Mouse (Mus musculus) myocyte (in vitro differentiated cells): ENCODE results near the gene Lcmt2. TPM values are rescaled to one million over a fixed set of nuclear protein-coding genes. Genes with fewer than 3 reads are reported as not detected.

Experiments used
- H3K27me3 ChIP-seq: one replicate; pipeline ENCODE4 v1.6.1; 2011; ENCODE audit not compliant: control insufficient read depth, insufficient read depth, insufficient read length
- H3K36me3 ChIP-seq: one replicate; pipeline ENCODE4 v1.6.1; 2011; ENCODE audit not compliant: control insufficient read depth, insufficient read depth
- H3K4me2 ChIP-seq: one replicate; pipeline ENCODE4 v1.6.1; 2011; ENCODE audit warnings: low read depth, control low read depth
- H3K4me3 ChIP-seq: one replicate; pipeline ENCODE4 v1.5.1; 2011; ENCODE audit warnings: mild to moderate bottlenecking, control low read depth, moderate library complexity
- H3K79me2 ChIP-seq: one replicate; pipeline ENCODE4 v1.6.1; 2011; ENCODE audit not compliant: control insufficient read depth, insufficient read depth
- H3ac ChIP-seq: one replicate; pipeline ENCODE4 v1.6.1; 2011; ENCODE audit not compliant: control insufficient read depth, insufficient read length
- CEBPB ChIP-seq: IDR thresholded peaks from 2 replicates; pipeline ENCODE4 v1.6.1; 2011; ENCODE audit warnings: mild to moderate bottlenecking, moderate library complexity; ENCODE audit not compliant: poor library complexity, insufficient read depth, severe bottlenecking
- E2F4 ChIP-seq: IDR thresholded peaks from one replicate; pipeline ENCODE4 v1.6.1; 2011; ENCODE audit warnings: mild to moderate bottlenecking, control low read depth, moderate library complexity; ENCODE audit not compliant: insufficient read depth
- MAX ChIP-seq: IDR thresholded peaks from one replicate; pipeline ENCODE4 v1.6.1; 2011; ENCODE audit warnings: low read depth, mild to moderate bottlenecking, control low read depth
- MYOD1 ChIP-seq, 3 experiments: IDR thresholded peaks; one replicate each; pipeline ENCODE4 v1.6.1; 2011; ENCODE audit warnings: control low read depth in 2 of 3, low read depth in 2 of 3, mild to moderate bottlenecking in 2 of 3, moderate library complexity in 1 of 3; ENCODE audit not compliant: insufficient read length in 2 of 3, control insufficient read depth in 1 of 3
- MYOG ChIP-seq, 3 experiments: IDR thresholded peaks; one replicate each; pipeline ENCODE4 v1.6.1; 2011; ENCODE audit warnings: control low read depth in 2 of 3, low read depth in 2 of 3, mild to moderate bottlenecking in 2 of 3; ENCODE audit not compliant: insufficient read length in 2 of 3, control insufficient read depth in 1 of 3, insufficient read depth in 1 of 3
- POLR2A ChIP-seq: IDR thresholded peaks from one replicate; pipeline ENCODE4 v1.6.1; 2011; ENCODE audit warnings: low read depth, mild to moderate bottlenecking, control low read depth, moderate library complexity; ENCODE audit not compliant: insufficient read length
- POLR2AphosphoS2 ChIP-seq: IDR thresholded peaks from one replicate; pipeline ENCODE4 v1.6.1; 2011; ENCODE audit warnings: low read depth, control low read depth; ENCODE audit not compliant: insufficient read length
- REST ChIP-seq: IDR thresholded peaks from one replicate; pipeline ENCODE4 v1.6.1; 2011; ENCODE audit warnings: mild to moderate bottlenecking, control low read depth, moderate library complexity; ENCODE audit not compliant: insufficient read depth, insufficient read length
- SRF ChIP-seq: IDR thresholded peaks from one replicate; pipeline ENCODE4 v1.6.1; 2011; ENCODE audit warnings: low read depth; ENCODE audit not compliant: control insufficient read depth, insufficient read length
- TCF12 ChIP-seq: IDR thresholded peaks from one replicate; pipeline ENCODE4 v1.6.1; 2011; ENCODE audit warnings: mild to moderate bottlenecking, control low read depth; ENCODE audit not compliant: poor library complexity, insufficient read depth, severe bottlenecking
- TCF3 ChIP-seq: IDR thresholded peaks from one replicate; pipeline ENCODE4 v1.6.1; 2011; ENCODE audit warnings: low read depth, control low read depth; ENCODE audit not compliant: insufficient read length
- USF1 ChIP-seq: IDR thresholded peaks from one replicate; pipeline ENCODE4 v1.6.1; 2011; ENCODE audit warnings: low read depth, mild to moderate bottlenecking, control low read depth, moderate library complexity
- polyA plus RNA-seq: library from polyadenylated mRNA; unstranded; fragments of >200 nt; fragmentation: generic; extraction: Trizol; gene quantifications from one replicate; pipeline ENCODE4 v1.2.1, GENCODE M21; 2012; ENCODE audit warnings: missing spikeins

The Lcmt2 gene
- 2.9 TPM for polyA plus RNA-seq

DNA sequence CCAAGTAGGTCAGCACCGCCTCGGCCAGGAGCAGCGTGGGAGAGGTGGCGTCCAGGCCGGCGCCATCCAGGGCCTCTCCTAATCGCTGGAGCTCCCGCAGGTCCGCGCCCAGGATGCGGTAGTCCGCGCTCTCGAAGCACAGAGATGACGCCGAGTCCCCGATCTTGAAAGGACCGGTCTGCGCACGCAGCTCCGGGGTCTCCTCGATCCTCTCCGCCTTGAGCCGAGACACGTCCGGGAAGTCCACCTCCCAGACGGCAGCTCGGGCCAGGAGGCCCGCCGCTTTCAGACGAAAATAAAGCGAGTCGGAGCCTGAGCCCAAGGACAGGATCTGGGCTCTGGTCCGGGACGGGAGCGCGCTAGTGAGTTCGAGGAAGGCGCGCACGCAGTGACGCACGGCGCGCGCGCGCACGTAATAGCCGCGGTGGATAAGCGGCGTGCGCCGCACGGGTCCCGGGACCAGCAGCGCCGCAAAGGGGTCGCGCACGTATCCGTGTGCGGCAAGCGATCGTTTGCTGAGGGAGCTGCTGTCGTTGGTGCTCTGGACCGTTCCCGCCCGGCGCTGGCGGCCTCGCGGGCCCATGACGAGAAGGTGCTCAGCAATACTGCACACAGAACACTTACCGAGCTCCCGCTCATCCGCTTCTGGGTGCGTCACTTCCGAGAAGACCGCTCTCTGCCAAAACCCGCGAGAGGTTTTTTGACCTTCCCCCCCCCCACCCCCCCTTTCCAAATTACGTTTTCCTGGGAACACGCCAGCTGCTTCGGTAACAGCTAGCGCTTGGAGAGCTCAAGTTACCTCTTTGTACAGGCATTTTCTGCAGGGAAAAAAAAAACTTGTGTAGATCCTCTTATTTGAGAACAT lies at the start of gene Lcmt2, which contains the start of gene Adal:
Lcmt2 (minus strand) TSS at position 636 of the 865 bp plus-strand sequence.
Adal (plus strand) TSS at position 411 of the 865 bp plus-strand sequence.
- TF ChIP-seq MYOG (IDR thresholded peaks at IDR 0.05; ENCODE audit: control insufficient read depth in 1 of 3, insufficient read depth in 1 of 3, insufficient read length in 2 of 3, low read depth in 2 of 3) (no peak), SRF (no peak), POLR2A (peak; percentile 77), POLR2AphosphoS2 (peak; percentile 91), USF1 (no peak)
- no peaks in the 10 kb centered on the region for H3K36me3 ChIP-seq
- no peaks in the 10 kb centered on the region for H3K27me3 ChIP-seq
- H3K79me2 ChIP-seq: no peaks in the 10 kb centered on the region
- H3K4me3 ChIP-seq: peak within 1 kb of the TSS; percentile 26
- peak within 1 kb of the TSS; percentile 74 for H3K4me2 ChIP-seq
- H3ac ChIP-seq: peak within 1 kb of the TSS; percentile 90

DNA sequence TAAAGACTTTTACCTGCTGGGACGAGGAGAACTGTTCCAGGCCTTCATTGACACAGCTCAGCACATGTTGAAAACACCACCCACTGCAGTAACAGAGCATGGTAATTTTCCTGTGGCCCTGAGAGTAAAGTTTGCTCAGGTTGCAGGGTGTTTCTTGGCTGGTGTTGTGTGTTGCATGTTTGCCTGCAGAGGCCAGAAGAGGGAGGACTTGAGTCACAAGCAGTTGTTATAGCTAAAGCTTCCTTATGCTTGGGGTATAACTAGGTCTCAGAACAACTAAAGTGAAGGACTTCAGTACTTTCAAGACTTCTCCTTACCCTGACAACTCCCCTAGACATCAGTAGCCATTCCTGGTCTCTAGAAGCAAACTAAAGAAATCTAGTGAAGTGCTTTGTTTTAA lies 48.1 kb upstream of the Lcmt2 start:
- no peaks in the 10 kb centered on the region for H3K79me2 ChIP-seq
- TF ChIP-seq MYOD1 (IDR thresholded peaks at IDR 0.05; ENCODE audit: control insufficient read depth in 1 of 3, insufficient read length in 2 of 3, low read depth in 2 of 3) (no peak), CEBPB (no peak), SRF (no peak), MAX (no peak), MYOG (IDR thresholded peaks at IDR 0.05; ENCODE audit: control insufficient read depth in 1 of 3, insufficient read depth in 1 of 3, insufficient read length in 2 of 3, low read depth in 2 of 3) (no peak), USF1 (no peak), POLR2A (no peak), POLR2AphosphoS2 (no peak), REST (no peak), TCF12 (no peak), TCF3 (no peak), E2F4 (no peak)
- no peak overlapping the region for H3K4me3 ChIP-seq
- no peak overlapping the region for H3ac ChIP-seq
- H3K36me3 ChIP-seq: peaks cover 58% of the 10 kb centered on the region
- no peak overlapping the region for H3K4me2 ChIP-seq
- H3K27me3 ChIP-seq: no peaks in the 10 kb centered on the region

DNA sequence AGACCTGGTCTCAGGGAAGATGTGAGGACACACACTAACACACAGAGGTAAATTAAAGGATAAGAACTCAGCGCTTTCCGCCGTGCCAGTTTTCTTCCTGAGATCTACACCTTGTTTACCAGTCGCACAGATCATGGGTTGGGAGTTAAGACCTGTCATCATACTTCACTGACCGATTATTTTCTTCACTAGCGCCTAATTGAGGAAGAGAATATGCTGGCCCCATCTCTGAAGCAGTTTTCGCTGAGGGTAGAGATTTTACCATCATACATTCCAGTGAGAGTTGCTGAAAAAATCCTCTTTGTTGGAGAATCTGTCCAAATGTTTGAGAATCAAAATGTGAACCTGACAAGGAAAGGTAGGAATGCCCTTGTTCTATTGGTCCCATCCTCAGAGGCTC lies 43.7 kb upstream of the Lcmt2 start:
- H3K4me2 ChIP-seq: no peak overlapping the region
- no peaks in the 10 kb centered on the region for H3K79me2 ChIP-seq
- no peak for TF ChIP-seq E2F4
- no peak for TF ChIP-seq MAX
- TF ChIP-seq CEBPB: no peak
- TF ChIP-seq POLR2A: no peak
- TF ChIP-seq TCF12: no peak
- H3K4me3 ChIP-seq: no peak overlapping the region
- H3K27me3 ChIP-seq: no peaks in the 10 kb centered on the region
- H3K36me3 ChIP-seq: peaks cover 42% of the 10 kb centered on the region
- no peak overlapping the region for H3ac ChIP-seq

DNA sequence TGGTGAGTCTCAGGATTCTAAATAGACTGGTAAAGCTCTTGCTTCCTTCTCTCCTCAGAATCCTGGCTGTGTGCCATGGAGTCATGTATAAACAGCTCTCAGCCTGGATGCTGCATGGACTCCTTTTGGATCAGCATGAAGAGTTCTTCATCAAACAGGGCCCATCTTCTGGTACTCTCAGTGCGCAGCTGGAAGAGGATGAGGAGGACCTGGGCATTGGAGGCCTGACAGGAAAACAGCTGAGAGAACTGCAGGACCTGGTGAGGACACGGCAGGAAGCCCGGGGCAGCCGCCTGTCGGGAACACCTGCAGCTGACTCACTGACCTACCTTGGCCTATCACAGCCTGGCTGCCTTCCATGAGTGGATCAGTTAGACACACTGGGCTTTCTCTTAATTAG lies 43.0 kb upstream of the Lcmt2 start:
- no peak overlapping the region for H3ac ChIP-seq
- H3K4me2 ChIP-seq: no peak overlapping the region
- peaks cover 42% of the 10 kb centered on the region for H3K36me3 ChIP-seq
- H3K4me3 ChIP-seq: no peak overlapping the region
- H3K27me3 ChIP-seq: no peaks in the 10 kb centered on the region
- no peaks in the 10 kb centered on the region for H3K79me2 ChIP-seq
- TF ChIP-seq E2F4 (no peak), CEBPB (no peak), POLR2AphosphoS2 (no peak), REST (no peak), TCF12 (no peak)

DNA sequence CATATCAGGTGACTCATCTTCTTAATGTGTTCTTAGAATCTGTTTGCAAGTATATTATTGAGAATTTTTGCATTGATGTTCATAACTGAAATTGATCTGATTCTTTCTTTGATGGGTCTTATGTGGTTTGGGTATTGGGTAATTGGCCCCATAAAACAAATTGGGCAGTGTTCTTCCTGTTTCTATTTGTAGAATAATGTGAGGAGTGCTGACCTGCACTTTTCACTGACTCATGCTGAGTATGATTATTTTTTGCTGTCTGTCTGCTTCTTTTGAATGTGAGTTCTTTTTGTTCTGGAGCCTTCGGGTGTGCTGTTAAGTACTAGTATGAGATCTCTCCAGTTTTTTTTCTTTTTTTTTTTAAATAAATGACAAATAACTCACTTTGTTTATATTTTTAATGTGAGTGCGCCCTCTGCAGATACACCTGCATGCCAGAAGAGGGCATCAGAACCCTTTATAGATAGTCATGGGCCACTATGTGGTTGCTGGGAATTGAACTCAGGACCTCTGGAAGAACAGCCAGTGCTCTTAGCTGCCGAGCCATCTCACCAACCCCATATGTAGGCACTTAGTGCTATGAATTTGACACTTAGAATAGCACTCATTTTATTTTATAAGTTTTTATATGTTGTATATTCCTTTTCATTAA lies 38.5 kb upstream of the Lcmt2 start:
- H3K27me3 ChIP-seq: no peaks in the 10 kb centered on the region
- no peaks in the 10 kb centered on the region for H3K79me2 ChIP-seq
- peaks cover 36% of the 10 kb centered on the region for H3K36me3 ChIP-seq
- H3ac ChIP-seq: no peak overlapping the region
- TF ChIP-seq USF1 (no peak), MYOD1 (IDR thresholded peaks at IDR 0.05; ENCODE audit: control insufficient read depth in 1 of 3, insufficient read length in 2 of 3, low read depth in 2 of 3) (no peak), SRF (no peak), TCF3 (no peak), REST (no peak), CEBPB (no peak), MAX (no peak)
- no peak overlapping the region for H3K4me3 ChIP-seq
- H3K4me2 ChIP-seq: no peak overlapping the region
